Mouse (Mus musculus) erythroblast, embryonic 14.5 days (primary cell): ENCODE data around the gene AI413582.

ENCODE experiments used
- GATA1 ChIP-seq: IDR thresholded peaks from 2 replicates; pipeline ENCODE4 v1.6.1; 2012; ENCODE audit warnings: low read length, inconsistent platforms, mixed read lengths
- TAL1 ChIP-seq: IDR thresholded peaks from 3 replicates; pipeline ENCODE4 v1.6.1; 2012; ENCODE audit warnings: low read length, inconsistent platforms, mixed read lengths

GRCm38 (mm10) chr17:27521303-27521702 is 44.3 kb downstream of the AI413582 start, which contains the start of gene Grm4:
- TF ChIP-seq GATA1 (no peak), TAL1 (no peak)
